Mouse (Mus musculus) embryonic facial prominence, embryonic 12.5 days (tissue): ENCODE data around the gene Grk3. TPM values are rescaled to one million over a fixed set of nuclear protein-coding genes. Genes with fewer than 3 reads are reported as not detected.
A peak's percentile ranks its signal among the peaks of the same experiment; 100 is the strongest.

Experiments used
- ATAC-seq: fragments of 200-750 bp; cut with Nextera tagmentation; 2 replicates; pipeline ENCODE4 v1.8.0; 2017; ENCODE audit not compliant: insufficient number of reproducible peaks, insufficient read depth, low FRiP score, low TSS enrichment
- H3K27ac ChIP-seq: fragments of 300-500 bp; sonication (generic); 2 replicates; pipeline ENCODE4 v1.5.1; 2016; ENCODE audit warnings: mild to moderate bottlenecking
- H3K27me3 ChIP-seq: fragments of 300-500 bp; sonication (generic); 2 replicates; pipeline ENCODE4 v1.6.1; 2016; ENCODE audit warnings: mild to moderate bottlenecking, moderate library complexity
- H3K36me3 ChIP-seq: fragments of 300-500 bp; sonication (generic); 2 replicates; pipeline ENCODE4 v1.6.1; 2016; ENCODE audit warnings: mild to moderate bottlenecking
- H3K4me1 ChIP-seq: fragments of 300-500 bp; sonication (generic); 2 replicates; pipeline ENCODE4 v1.6.1; 2016
- H3K4me2 ChIP-seq: fragments of 300-500 bp; sonication (generic); replicated peaks from 2 replicates; pipeline ENCODE4 v1.6.1; 2016; ENCODE audit warnings: mild to moderate bottlenecking, moderate library complexity
- H3K4me3 ChIP-seq: fragments of 300-500 bp; sonication (generic); 2 replicates; pipeline ENCODE4 v1.5.1; 2016; ENCODE audit warnings: mild to moderate bottlenecking
- H3K9ac ChIP-seq: fragments of 300-500 bp; sonication (generic); 2 replicates; pipeline ENCODE4 v1.6.1; 2016; ENCODE audit warnings: mild to moderate bottlenecking, moderate library complexity
- H3K9me3 ChIP-seq: fragments of 300-500 bp; sonication (generic); 2 replicates; pipeline ENCODE4 v1.6.1; 2016; ENCODE audit warnings: mild to moderate bottlenecking, moderate library complexity
- WGBS: fragments of 180-500 bp; shearing (Covaris S2); methylation state at CpG from one replicate; pipeline ENCODE4 v1.1.7; 2016; 5-methylcytosine and 5-hydroxymethylcytosine counted together
- polyA plus RNA-seq: library from polyadenylated mRNA; unstranded; fragments of >200 nt; fragmentation: Nextera tagmentation; extraction: Ambion mirVana; gene quantifications from 2 replicates; pipeline ENCODE4 v1.2.1, GENCODE M21; 2016

Gene Grk3
- polyA plus RNA-seq, 1 experiment from 2014 or later: 13.5 TPM

DNA sequence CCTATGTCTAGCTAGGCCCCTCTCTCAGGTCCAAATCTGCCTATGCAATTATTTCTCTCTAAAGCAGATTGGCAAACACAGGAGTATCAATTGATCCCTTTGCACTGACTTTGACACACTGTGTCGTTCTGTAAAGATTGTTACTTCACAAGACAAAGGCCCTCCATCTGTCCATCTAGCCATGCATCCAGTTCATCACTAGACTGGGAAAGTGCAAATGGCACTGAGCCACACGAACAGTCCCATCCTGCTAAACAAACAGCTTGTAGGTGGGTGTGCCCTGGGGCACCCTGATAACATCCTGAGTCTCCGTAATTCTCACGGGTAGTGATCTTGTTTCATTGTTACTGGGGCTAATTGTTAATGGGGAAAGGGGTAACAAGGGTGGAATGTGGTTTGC lies 52.1 kb downstream of the Grk3 start:
- WGBS: 40% methylated on average over 4 of the region's 4 CpGs

GRCm38 (mm10) chr5:112962166-112962565 lies 53.4 kb downstream of the Grk3 start:
- H3K4me3 ChIP-seq: no peak overlapping the region
- H3K27ac ChIP-seq: no peak overlapping the region
- H3K27me3 ChIP-seq: no peaks in the 10 kb centered on the region
- 75% methylated on average over 6 of the region's 6 CpGs for WGBS
- ATAC-seq: no peak
- H3K4me1 ChIP-seq: peaks cover 34% of the 10 kb centered on the region
- no peaks in the 10 kb centered on the region for H3K36me3 ChIP-seq
- H3K9ac ChIP-seq: no peak overlapping the region
- no peak overlapping the region for H3K4me2 ChIP-seq
- H3K9me3 ChIP-seq: no peaks in the 10 kb centered on the region

More for the DNA sequence above, 52.1 kb downstream of the Grk3 start:
- H3K27ac ChIP-seq: no peak overlapping the region
- H3K9me3 ChIP-seq: no peaks in the 10 kb centered on the region
- H3K4me2 ChIP-seq: no peak overlapping the region
- H3K4me1 ChIP-seq: peaks cover 31% of the 10 kb centered on the region
- H3K36me3 ChIP-seq: no peaks in the 10 kb centered on the region
- no peak for ATAC-seq
- H3K27me3 ChIP-seq: no peaks in the 10 kb centered on the region
- no peak overlapping the region for H3K9ac ChIP-seq
- no peak overlapping the region for H3K4me3 ChIP-seq

GRCm38 (mm10) chr5:112960911-112961310 lies 54.7 kb downstream of the Grk3 start:
- peaks cover 34% of the 10 kb centered on the region for H3K4me1 ChIP-seq
- WGBS: 8% methylated on average over 3 of the region's 3 CpGs
- H3K4me3 ChIP-seq: no peak overlapping the region
- H3K4me2 ChIP-seq: no peak overlapping the region
- H3K9me3 ChIP-seq: no peaks in the 10 kb centered on the region
- H3K27ac ChIP-seq: peak overlapping the region; percentile 66; the same call in 1 of the 2 replicates
- no peak overlapping the region for H3K9ac ChIP-seq
- peak; percentile 41; the same call in 1 of the 2 replicates for ATAC-seq
- no peaks in the 10 kb centered on the region for H3K36me3 ChIP-seq
- no peaks in the 10 kb centered on the region for H3K27me3 ChIP-seq

GRCm38 (mm10) chr5:112958293-112958692 lies 57.3 kb downstream of the Grk3 start:
- no peak overlapping the region for H3K4me3 ChIP-seq
- H3K4me2 ChIP-seq: no peak overlapping the region
- H3K4me1 ChIP-seq: peaks cover 34% of the 10 kb centered on the region
- no peak for ATAC-seq
- H3K27me3 ChIP-seq: no peaks in the 10 kb centered on the region
- H3K9me3 ChIP-seq: no peaks in the 10 kb centered on the region
- H3K36me3 ChIP-seq: no peaks in the 10 kb centered on the region
- no peak overlapping the region for H3K9ac ChIP-seq
- H3K27ac ChIP-seq: no peak overlapping the region
- 63% methylated on average over 5 of the region's 5 CpGs for WGBS

DNA sequence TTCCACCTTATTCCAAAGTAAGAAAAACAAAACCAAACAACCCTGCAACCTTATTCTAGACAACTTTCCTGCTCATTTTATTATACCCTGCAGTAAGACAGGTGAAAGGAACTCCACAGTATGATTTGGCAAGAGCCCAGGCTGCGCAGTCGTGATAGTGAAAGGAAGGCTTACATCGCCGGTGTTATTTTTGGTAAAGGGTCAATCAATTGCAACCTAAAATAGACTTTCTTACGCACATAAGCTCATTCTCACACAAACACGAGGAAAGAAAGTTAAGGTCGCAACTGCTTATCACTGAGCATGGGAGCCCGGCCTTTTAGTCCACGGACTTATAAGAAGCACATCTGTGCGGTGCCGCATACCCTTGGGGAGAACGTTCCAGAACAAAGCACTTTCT lies 58.8 kb downstream of the Grk3 start:
- H3K4me3 ChIP-seq: no peak overlapping the region
- no peaks in the 10 kb centered on the region for H3K9me3 ChIP-seq
- H3K27ac ChIP-seq: no peak overlapping the region
- no peaks in the 10 kb centered on the region for H3K27me3 ChIP-seq
- no peak for ATAC-seq
- 76% methylated on average over 12 of the region's 12 CpGs for WGBS
- no peak overlapping the region for H3K9ac ChIP-seq
- no peaks in the 10 kb centered on the region for H3K36me3 ChIP-seq
- H3K4me2 ChIP-seq: no peak overlapping the region
- H3K4me1 ChIP-seq: peaks cover 31% of the 10 kb centered on the region

- 85% methylated on average over 8 of the region's 8 CpGs for WGBS
- Histone ChIP-seq H3K9me3 (no peaks in the 10 kb centered on the region), H3K4me3 (no peak overlapping the region), H3K36me3 (no peaks in the 10 kb centered on the region), H3K4me2 (no peak overlapping the region), H3K9ac (no peak overlapping the region), H3K27me3 (no peaks in the 10 kb centered on the region), H3K4me1 (peaks cover 27% of the 10 kb centered on the region), H3K27ac (no peak overlapping the region)
- ATAC-seq: no peak
These were observed 59.2 kb downstream of the Grk3 start for GRCm38 (mm10) chr5:112956368-112956767.

DNA sequence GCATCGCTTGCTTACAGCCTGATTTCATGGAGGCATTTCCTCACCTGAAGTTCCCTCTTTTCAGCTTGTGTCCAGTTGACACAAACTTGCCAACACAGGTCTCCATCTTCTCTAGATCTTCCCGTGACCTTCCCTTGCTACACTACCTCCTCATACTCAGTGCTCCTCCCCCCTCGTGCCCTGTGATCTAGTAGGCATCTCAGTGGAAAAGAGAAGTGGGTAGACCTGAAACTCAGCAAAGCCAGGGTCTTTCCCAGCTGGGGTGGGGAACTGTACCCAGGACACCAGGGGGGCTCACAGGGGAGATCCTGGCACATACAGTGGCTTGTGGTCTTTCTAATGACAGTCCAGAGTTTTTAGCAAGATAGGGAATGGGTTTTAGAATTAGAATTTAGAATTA lies 64.7 kb downstream of the Grk3 start:
- peaks cover 6% of the 10 kb centered on the region; the same call in 1 of the 2 replicates for H3K4me1 ChIP-seq
- no peaks in the 10 kb centered on the region for H3K9me3 ChIP-seq
- no peak for ATAC-seq
- H3K27me3 ChIP-seq: no peaks in the 10 kb centered on the region
- no peak overlapping the region for H3K9ac ChIP-seq
- no peaks in the 10 kb centered on the region for H3K36me3 ChIP-seq
- H3K27ac ChIP-seq: no peak overlapping the region
- WGBS: 86% methylated on average over 3 of the region's 3 CpGs
- H3K4me2 ChIP-seq: no peak overlapping the region
- H3K4me3 ChIP-seq: no peak overlapping the region

DNA sequence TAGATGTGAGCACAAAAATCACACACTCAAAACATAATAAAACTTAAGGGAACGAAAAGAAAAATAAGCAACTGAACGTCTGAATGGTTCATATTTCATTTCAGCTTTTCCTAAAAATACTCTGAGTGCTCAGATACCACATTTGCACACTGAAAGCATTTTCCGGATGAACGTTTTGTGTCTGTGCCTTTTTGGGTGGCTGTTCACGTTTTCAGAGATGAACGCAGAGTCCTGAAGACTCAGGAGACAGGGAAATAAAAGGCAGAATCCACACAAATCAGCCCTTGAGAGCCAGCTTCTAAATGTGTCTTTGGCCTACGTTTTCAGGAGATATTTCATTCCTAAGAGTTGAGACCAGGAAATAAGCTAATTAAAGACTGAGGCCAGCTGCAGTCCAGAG lies 69.7 kb downstream of the Grk3 start:
- no peak overlapping the region for H3K4me3 ChIP-seq
- WGBS: 49% methylated on average over 7 of the region's 7 CpGs
- no peaks in the 10 kb centered on the region for H3K9me3 ChIP-seq
- H3K27me3 ChIP-seq: no peaks in the 10 kb centered on the region
- H3K9ac ChIP-seq: no peak overlapping the region
- ATAC-seq: no peak
- H3K4me1 ChIP-seq: peaks cover 6% of the 10 kb centered on the region; the same call in 1 of the 2 replicates
- H3K4me2 ChIP-seq: no peak overlapping the region
- peak overlapping the region; percentile 50 for H3K27ac ChIP-seq
- no peaks in the 10 kb centered on the region for H3K36me3 ChIP-seq

DNA sequence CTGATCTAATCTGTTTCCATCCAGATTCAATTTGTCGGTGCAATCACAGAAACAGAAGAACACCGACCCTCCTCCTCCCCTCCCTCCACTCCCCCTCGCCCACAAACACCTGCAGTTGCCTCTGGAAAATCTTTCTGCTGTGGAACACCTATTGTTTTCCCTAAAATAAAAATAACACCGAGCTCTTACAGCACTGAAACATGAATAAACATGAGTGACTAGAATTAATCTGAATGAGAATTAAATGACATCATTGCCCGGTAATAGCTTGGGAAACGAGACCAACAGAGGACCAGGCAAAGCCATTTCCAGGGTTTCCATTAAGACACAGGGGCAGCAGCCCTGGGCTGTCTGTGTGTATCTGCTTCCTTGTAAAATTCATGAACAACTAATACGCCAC lies 73.3 kb downstream of the Grk3 start:
- WGBS: 63% methylated on average over 7 of the region's 7 CpGs
- H3K9me3 ChIP-seq: no peaks in the 10 kb centered on the region
- H3K36me3 ChIP-seq: no peaks in the 10 kb centered on the region
- ATAC-seq: no peak
- peaks cover 6% of the 10 kb centered on the region; the same call in 1 of the 2 replicates for H3K4me1 ChIP-seq
- no peak overlapping the region for H3K4me2 ChIP-seq
- H3K27ac ChIP-seq: no peak overlapping the region
- H3K9ac ChIP-seq: no peak overlapping the region
- H3K4me3 ChIP-seq: no peak overlapping the region
- H3K27me3 ChIP-seq: no peaks in the 10 kb centered on the region

DNA sequence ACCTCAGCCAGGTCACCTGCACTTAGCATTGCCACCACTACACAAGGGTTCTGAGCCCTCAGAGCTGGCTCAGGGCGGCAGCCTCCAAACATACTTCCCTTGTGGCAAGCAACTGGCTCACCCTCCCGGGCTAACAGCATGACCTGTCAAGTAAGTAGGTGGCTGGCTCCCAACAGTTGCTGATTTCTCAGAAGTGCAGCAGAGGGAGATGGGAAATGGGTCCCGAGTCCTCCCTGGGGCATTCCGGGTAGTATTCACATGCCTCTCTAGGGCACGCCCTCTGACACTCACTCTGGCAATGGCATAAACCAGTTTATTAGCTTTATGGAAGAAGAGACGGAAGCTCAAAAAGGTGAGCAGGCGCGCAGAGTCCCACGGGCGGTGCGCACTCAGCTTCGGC lies 74.6 kb downstream of the Grk3 start:
- ATAC-seq: no peak
- H3K4me3 ChIP-seq: no peak overlapping the region
- WGBS: 91% methylated on average over 12 of the region's 12 CpGs
- H3K9me3 ChIP-seq: no peaks in the 10 kb centered on the region
- H3K36me3 ChIP-seq: no peaks in the 10 kb centered on the region
- no peaks in the 10 kb centered on the region for H3K4me1 ChIP-seq
- H3K27ac ChIP-seq: no peak overlapping the region
- H3K27me3 ChIP-seq: no peaks in the 10 kb centered on the region
- H3K4me2 ChIP-seq: no peak overlapping the region
- H3K9ac ChIP-seq: no peak overlapping the region

DNA sequence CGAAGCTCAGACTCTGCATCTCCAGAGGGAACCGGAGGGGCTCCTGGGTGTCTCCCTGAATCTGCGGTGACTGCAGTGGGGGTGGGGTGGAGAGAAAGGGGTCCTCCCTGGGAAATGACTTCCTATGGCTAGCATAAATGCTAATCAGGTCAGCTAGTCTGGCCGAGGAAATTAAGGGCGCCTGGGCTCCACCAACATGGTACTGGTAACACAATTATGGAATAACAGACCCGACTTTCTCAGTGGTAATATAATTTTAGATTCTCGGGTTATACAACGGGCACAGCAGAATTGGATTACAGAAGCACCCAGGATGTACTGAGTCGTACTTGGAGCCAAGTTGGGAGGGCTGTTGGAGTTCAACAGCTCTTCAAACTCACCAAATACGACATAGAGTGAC lies 79.0 kb downstream of the Grk3 start:
- Histone ChIP-seq H3K27me3 (no peaks in the 10 kb centered on the region), H3K4me2 (no peak overlapping the region), H3K9ac (no peak overlapping the region), H3K27ac (no peak overlapping the region), H3K9me3 (no peaks in the 10 kb centered on the region), H3K4me1 (peaks cover 15% of the 10 kb centered on the region; the same call in 1 of the 2 replicates), H3K36me3 (peaks cover 12% of the 10 kb centered on the region), H3K4me3 (no peak overlapping the region)
- 72% methylated on average over 10 of the region's 10 CpGs for WGBS
- no peak for ATAC-seq

- H3K4me2 ChIP-seq: no peak overlapping the region
- peaks cover 12% of the 10 kb centered on the region for H3K36me3 ChIP-seq
- H3K4me1 ChIP-seq: peaks cover 15% of the 10 kb centered on the region; the same call in 1 of the 2 replicates
- no peaks in the 10 kb centered on the region for H3K9me3 ChIP-seq
- WGBS: 92% methylated on average over 8 of the region's 8 CpGs
- H3K27ac ChIP-seq: no peak overlapping the region
- no peaks in the 10 kb centered on the region for H3K27me3 ChIP-seq
- ATAC-seq: no peak
- H3K4me3 ChIP-seq: no peak overlapping the region
- no peak overlapping the region for H3K9ac ChIP-seq
These were observed 80.2 kb downstream of the Grk3 start for GRCm38 (mm10) chr5:112935436-112935835.
